Mouse (Mus musculus) hindbrain, embryonic 15.5 days (tissue): Measurements from ENCODE around the gene Olfr1277. TPM values are rescaled to one million over a fixed set of nuclear protein-coding genes. Genes with fewer than 3 reads are reported as not detected.

Source experiments
- ATAC-seq: fragments of 200-750 bp; cut with Nextera tagmentation; 2 replicates; pipeline ENCODE4 v1.8.0; 2017; ENCODE audit warnings: low read depth, moderate number of reproducible peaks, moderate TSS enrichment; ENCODE audit not compliant: low FRiP score
- H3K27ac ChIP-seq: fragments of 300-500 bp; sonication (generic); replicated peaks from 2 replicates; pipeline ENCODE4 v1.5.1; 2015; ENCODE audit warnings: mild to moderate bottlenecking, inconsistent platforms
- H3K27me3 ChIP-seq: fragments of 300-500 bp; sonication (generic); 2 replicates; pipeline ENCODE4 v1.6.1; 2015; ENCODE audit warnings: control low read depth, inconsistent platforms
- H3K36me3 ChIP-seq: fragments of 300-500 bp; sonication (generic); 2 replicates; pipeline ENCODE4 v1.6.1; 2015; ENCODE audit warnings: control low read depth, inconsistent platforms
- H3K4me1 ChIP-seq: fragments of 300-500 bp; sonication (generic); replicated peaks from 2 replicates; pipeline ENCODE4 v1.6.1; 2015; ENCODE audit warnings: control low read depth, inconsistent platforms
- H3K4me2 ChIP-seq: fragments of 300-500 bp; sonication (generic); 2 replicates; pipeline ENCODE4 v1.6.1; 2015; ENCODE audit warnings: moderate library complexity, mild to moderate bottlenecking, inconsistent platforms
- H3K4me3 ChIP-seq: fragments of 300-500 bp; sonication (generic); 2 replicates; pipeline ENCODE4 v1.5.1; 2015; ENCODE audit warnings: mild to moderate bottlenecking, inconsistent platforms
- H3K9ac ChIP-seq: fragments of 300-500 bp; sonication (generic); 2 replicates; pipeline ENCODE4 v1.6.1; 2015; ENCODE audit warnings: inconsistent platforms
- H3K9me3 ChIP-seq: fragments of 300-500 bp; sonication (generic); 2 replicates; pipeline ENCODE4 v1.6.1; 2016; ENCODE audit warnings: control low read depth, inconsistent platforms
- WGBS: fragments of 180-500 bp; shearing (Covaris S2); methylation state at CpG from one replicate; pipeline ENCODE4 v1.1.7; 2015; 5-methylcytosine and 5-hydroxymethylcytosine counted together
- polyA plus RNA-seq: library from polyadenylated mRNA; unstranded; fragments of >200 nt; fragmentation: Nextera tagmentation; extraction: Ambion mirVana; gene quantifications from 2 replicates; pipeline ENCODE4 v1.2.1, GENCODE M21; 2015

Olfr1277 gene
- not detected in 2 replicates for polyA plus RNA-seq

- Histone ChIP-seq H3K4me3 (no peak within 1 kb of the TSS), H3K4me2 (no peak within 1 kb of the TSS), H3K27ac (no peak within 1 kb of the TSS), H3K27me3 (no peaks in the 10 kb centered on the region), H3K36me3 (no peaks in the 10 kb centered on the region), H3K9me3 (no peaks in the 10 kb centered on the region), H3K4me1 (no peaks in the 10 kb centered on the region), H3K9ac (no peak within 1 kb of the TSS)
- ATAC-seq, result no peak
- 88% methylated on average over 2 of the region's 2 CpGs for WGBS
These were observed at the start of gene Olfr1277 for GRCm38 (mm10) chr2:111274006-111274405. Gene Olfr1277, minus strand, starts transcription at chr2:111274106.

DNA sequence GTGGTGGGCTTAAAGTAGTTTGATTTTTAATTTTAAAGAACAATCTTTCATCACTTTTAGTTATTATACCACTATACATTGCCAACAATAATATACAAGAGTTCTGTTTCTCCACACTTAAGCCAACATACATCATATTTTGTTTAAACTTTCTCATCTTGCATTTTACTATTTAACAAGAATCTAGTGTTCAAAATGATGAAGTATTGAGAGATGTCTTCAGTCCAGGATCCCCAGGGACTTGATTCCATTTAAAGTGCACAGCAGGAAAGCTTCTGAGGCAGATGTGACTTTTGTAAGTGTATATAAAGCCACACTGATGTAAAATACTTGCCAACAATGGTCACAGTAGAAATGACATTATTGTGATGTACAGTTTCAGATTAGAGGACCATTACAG, 39.8 kb upstream of the Olfr1277 start, which contains the start of gene Olfr1280:
Olfr1280 (plus strand) TSS at position 301 of the 400 bp plus-strand sequence.
- no peak for ATAC-seq
- H3K27ac ChIP-seq, result no peak within 1 kb of the TSS

DNA sequence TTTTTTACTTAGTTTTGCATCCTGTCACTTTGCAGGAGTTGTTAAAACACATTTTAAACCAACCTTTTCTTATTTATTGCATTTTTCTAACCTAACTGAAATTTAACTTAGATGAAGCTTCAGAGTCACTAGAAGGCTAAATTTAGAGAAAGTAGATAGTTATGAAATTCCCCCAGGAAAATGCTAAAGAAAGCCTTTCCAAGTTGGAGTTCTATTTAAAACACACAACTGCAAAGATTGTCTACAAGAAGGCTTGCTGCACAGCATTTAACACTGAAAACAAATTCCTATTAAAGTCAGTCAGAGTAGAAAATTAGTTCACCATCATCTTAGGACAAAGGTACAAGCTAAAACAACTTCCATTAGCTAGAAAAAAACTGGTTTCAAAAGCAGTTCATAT, 26.5 kb upstream of the Olfr1277 start, which contains the start of gene Olfr1279:
Olfr1279 (plus strand) TSS at position 262 of the 400 bp plus-strand sequence.
- Histone ChIP-seq H3K27ac (no peak within 1 kb of the TSS), H3K4me3 (no peak within 1 kb of the TSS), H3K9ac (no peak within 1 kb of the TSS), H3K4me1 (no peaks in the 10 kb centered on the region), H3K4me2 (no peak within 1 kb of the TSS), H3K27me3 (no peaks in the 10 kb centered on the region), H3K36me3 (no peaks in the 10 kb centered on the region), H3K9me3 (no peaks in the 10 kb centered on the region)
- no peak for ATAC-seq

More for the DNA sequence above, 39.8 kb upstream of the Olfr1277 start, which contains the start of gene Olfr1280:
- no peak within 1 kb of the TSS for H3K4me3 ChIP-seq
- H3K9me3 ChIP-seq, result no peaks in the 10 kb centered on the region
- no peak within 1 kb of the TSS for H3K4me2 ChIP-seq
- no peaks in the 10 kb centered on the region for H3K4me1 ChIP-seq
- no peak within 1 kb of the TSS for H3K9ac ChIP-seq
- no peaks in the 10 kb centered on the region for H3K27me3 ChIP-seq
- no peaks in the 10 kb centered on the region for H3K36me3 ChIP-seq

DNA sequence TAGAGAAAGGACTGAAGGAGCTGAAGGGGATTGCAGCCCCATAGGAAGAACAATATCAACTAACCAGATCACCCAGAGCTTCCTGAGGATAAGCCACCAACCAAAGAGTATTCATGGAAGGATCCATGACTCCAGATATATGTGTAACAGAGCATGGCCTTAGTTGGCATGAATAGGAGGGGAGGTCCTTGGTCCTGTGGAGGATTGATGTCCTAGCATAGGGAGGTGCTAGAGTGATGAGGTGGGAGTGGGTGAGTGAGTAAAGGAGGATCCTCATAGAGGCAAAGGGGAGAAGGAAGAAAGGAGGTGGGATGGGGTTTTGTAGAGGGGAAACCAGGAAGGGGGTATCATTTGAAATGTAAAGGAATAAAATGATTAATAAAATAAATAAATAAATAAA, 24.6 kb upstream of the Olfr1277 start:
- Histone ChIP-seq H3K4me3 (no peak overlapping the region), H3K9ac (no peak overlapping the region)
- ATAC-seq, result no peak

DNA sequence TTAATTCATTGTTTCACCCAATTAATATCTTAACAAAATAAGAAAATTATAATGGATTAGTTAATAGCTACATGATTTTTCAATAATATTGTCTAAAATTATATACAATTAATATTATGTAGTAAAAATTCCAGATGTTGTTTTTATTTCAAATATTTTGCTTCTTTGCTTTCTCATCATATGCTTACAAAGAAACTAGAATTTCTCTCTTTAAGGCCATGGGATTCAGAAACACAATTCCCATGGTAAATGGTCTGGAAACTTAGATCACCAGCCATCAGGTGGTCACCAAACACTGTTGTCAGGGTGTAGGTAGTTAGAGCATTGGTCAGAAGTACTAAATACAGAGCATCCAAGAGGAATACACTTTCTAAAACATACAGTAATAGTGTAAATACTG, 15.9 kb upstream of the Olfr1277 start, which contains the start of gene Olfr1278:
Olfr1278 (plus strand) TSS at position 301 of the 400 bp plus-strand sequence.
- Histone ChIP-seq H3K9me3 (no peaks in the 10 kb centered on the region), H3K36me3 (no peaks in the 10 kb centered on the region), H3K4me1 (no peaks in the 10 kb centered on the region), H3K4me3 (no peak within 1 kb of the TSS), H3K4me2 (no peak within 1 kb of the TSS), H3K27me3 (no peaks in the 10 kb centered on the region), H3K9ac (no peak within 1 kb of the TSS), H3K27ac (no peak within 1 kb of the TSS)
- ATAC-seq, result no peak

More for the DNA sequence above, 24.6 kb upstream of the Olfr1277 start:
- H3K9me3 ChIP-seq, result no peaks in the 10 kb centered on the region
- no peak overlapping the region for H3K4me2 ChIP-seq
- no peaks in the 10 kb centered on the region for H3K4me1 ChIP-seq
- no peaks in the 10 kb centered on the region for H3K27me3 ChIP-seq
- no peaks in the 10 kb centered on the region for H3K36me3 ChIP-seq
- H3K27ac ChIP-seq, result no peak overlapping the region

DNA sequence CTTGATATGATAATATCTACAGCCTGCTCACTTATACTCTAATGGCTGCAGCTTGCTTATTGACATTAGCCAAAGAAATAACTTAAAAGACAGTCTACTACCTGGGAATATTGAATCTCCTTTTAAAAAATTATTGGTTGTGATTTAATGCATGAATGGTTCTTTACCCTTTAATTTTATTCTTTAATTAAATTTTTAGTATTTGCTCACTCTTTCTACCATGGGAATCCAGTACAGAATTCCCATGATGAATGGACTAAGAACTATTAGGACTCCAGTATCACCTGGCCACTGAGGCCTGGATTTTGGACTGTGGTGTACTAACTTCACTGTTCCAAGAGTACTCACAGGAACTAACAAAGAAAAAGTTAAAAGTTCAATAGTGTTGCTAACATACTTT, 19.7 kb downstream of the Olfr1277 start, which contains the start of gene Olfr1276:
Olfr1276 (plus strand) TSS at position 301 of the 400 bp plus-strand sequence.
- no peaks in the 10 kb centered on the region for H3K27me3 ChIP-seq
- no peaks in the 10 kb centered on the region for H3K36me3 ChIP-seq
- H3K27ac ChIP-seq, result no peak within 1 kb of the TSS
- ATAC-seq, result no peak
- H3K9me3 ChIP-seq, result no peaks in the 10 kb centered on the region
- no peaks in the 10 kb centered on the region for H3K4me1 ChIP-seq
- H3K4me2 ChIP-seq, result no peak within 1 kb of the TSS
- H3K9ac ChIP-seq, result no peak within 1 kb of the TSS
- H3K4me3 ChIP-seq, result no peak within 1 kb of the TSS

DNA sequence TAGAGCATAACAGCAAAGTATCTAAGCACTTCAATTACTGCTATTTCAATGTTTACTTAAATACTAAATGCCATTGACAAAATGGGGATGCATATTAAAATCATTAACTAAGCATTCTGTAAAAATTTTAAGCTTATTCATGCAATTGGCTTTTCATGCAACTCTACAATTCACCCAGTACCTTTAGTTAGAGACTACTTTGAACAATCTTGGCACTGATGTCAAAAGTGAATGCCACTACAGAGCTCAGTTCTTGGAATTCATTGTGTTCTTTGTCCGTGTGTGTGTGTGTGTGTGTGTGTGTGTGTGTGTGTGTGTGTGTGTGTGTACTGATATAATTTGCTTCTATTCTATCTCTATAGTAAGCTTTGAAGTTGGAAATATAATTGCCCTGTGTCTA, 38.7 kb downstream of the Olfr1277 start, which contains the start of gene Olfr1275:
Olfr1275 (minus strand) TSS at position 101 of the 400 bp plus-strand sequence.
- no peaks in the 10 kb centered on the region for H3K4me1 ChIP-seq
- no peaks in the 10 kb centered on the region for H3K27me3 ChIP-seq
- no peak within 1 kb of the TSS for H3K27ac ChIP-seq
- H3K9ac ChIP-seq, result no peak within 1 kb of the TSS
- ATAC-seq, result no peak
- H3K9me3 ChIP-seq, result no peaks in the 10 kb centered on the region
- H3K4me3 ChIP-seq, result no peak within 1 kb of the TSS
- H3K4me2 ChIP-seq, result no peak within 1 kb of the TSS
- WGBS, result 68% methylated on average over 1 of the region's 1 CpGs
- no peaks in the 10 kb centered on the region for H3K36me3 ChIP-seq

DNA sequence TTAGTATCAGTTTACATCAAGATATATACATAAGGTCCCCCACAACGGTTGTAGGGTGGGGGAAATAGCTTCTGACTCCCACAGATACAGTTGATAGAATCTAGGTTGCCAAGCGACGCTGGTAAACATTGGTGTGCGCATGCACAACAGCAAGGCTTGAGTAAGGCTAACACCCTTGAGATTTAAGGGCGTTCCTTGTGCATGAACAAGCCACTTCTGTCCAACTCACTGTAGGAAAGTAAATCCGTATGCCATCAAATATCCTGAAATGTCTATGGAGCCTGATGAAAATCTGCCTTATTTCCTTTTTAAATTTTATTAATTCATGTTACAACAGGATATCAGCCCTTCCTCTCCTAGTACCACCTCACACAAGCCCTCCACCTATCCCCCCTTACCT, 44.4 kb downstream of the Olfr1277 start, which contains the start of gene 4930430A15Rik:
4930430A15Rik (minus strand) TSS at position 101 of the 400 bp plus-strand sequence.
- WGBS, result 88% methylated on average over 6 of the region's 6 CpGs
- Histone ChIP-seq H3K27me3 (no peaks in the 10 kb centered on the region), H3K36me3 (no peaks in the 10 kb centered on the region), H3K27ac (no peak within 1 kb of the TSS), H3K4me1 (no peaks in the 10 kb centered on the region), H3K4me2 (no peak within 1 kb of the TSS), H3K9me3 (no peaks in the 10 kb centered on the region), H3K9ac (no peak within 1 kb of the TSS), H3K4me3 (no peak within 1 kb of the TSS)
- no peak for ATAC-seq

Other genes starting within 250 kb of the Olfr1277 start
- gene Gm13941, start 168.1 kb downstream of the Olfr1277 start, polyA plus RNA-seq, result not detected in 2 replicates
- not detected in 2 replicates for gene Gm15130, start 121.2 kb downstream of the Olfr1277 start, polyA plus RNA-seq
- gene 4930430A15Rik, start 44.5 kb downstream of the Olfr1277 start, polyA plus RNA-seq, result not detected in 2 replicates
- not detected in 2 replicates for gene Olfr1275, start 38.8 kb downstream of the Olfr1277 start, polyA plus RNA-seq
- gene Olfr1276, start 19.6 kb downstream of the Olfr1277 start, polyA plus RNA-seq, result not detected in 2 replicates
- not detected in 2 replicates for gene Olfr1278, start 16.0 kb upstream of the Olfr1277 start, polyA plus RNA-seq
- gene Olfr1279, start 26.5 kb upstream of the Olfr1277 start, polyA plus RNA-seq, result not detected in 2 replicates
- gene Olfr1280, start 39.9 kb upstream of the Olfr1277 start, polyA plus RNA-seq, result not detected in 2 replicates
- not detected in 2 replicates for gene Olfr1281, start 52.4 kb upstream of the Olfr1277 start, polyA plus RNA-seq
- gene Olfr1282, start 62.0 kb upstream of the Olfr1277 start, polyA plus RNA-seq, result not detected in 2 replicates
- gene Olfr1283, start 92.7 kb upstream of the Olfr1277 start, polyA plus RNA-seq, result not detected in 2 replicates
- not detected in 2 replicates for gene Olfr1284, start 101.4 kb upstream of the Olfr1277 start, polyA plus RNA-seq
- gene Olfr1286, start 149.0 kb upstream of the Olfr1277 start, polyA plus RNA-seq, result not detected in 2 replicates
- gene Olfr1287, start 175.0 kb upstream of the Olfr1277 start, polyA plus RNA-seq, result not detected in 2 replicates
- gene Olfr1288, start 200.0 kb upstream of the Olfr1277 start, polyA plus RNA-seq, result not detected in 2 replicates
- not detected in 2 replicates for gene Olfr1289, start 206.7 kb upstream of the Olfr1277 start, polyA plus RNA-seq
- gene Olfr1290, start 219.7 kb upstream of the Olfr1277 start, polyA plus RNA-seq, result not detected in 2 replicates
- not detected in 2 replicates for gene Olfr1291-ps1, start 223.1 kb upstream of the Olfr1277 start, polyA plus RNA-seq